Mouse (Mus musculus): ENCODE results near the gene Ppm1h.

DNA sequence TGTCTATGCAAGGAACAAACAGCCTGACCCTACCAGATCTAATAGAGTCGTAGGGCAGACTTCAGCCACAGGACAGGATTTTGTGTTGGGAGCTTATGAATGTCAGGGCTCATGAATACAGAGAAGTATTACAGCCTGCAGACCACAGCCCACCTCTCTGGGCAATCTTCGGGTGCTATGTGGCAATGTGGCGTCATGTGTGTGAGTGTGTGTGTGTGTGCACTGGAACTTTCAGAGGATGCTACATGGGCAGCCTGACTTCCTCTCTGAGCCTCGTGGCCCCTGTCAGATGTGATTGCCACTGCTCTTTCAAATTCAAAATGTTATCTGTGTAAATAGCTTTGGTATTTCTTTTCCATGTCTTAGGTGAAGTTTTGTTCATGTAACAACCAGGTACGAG, 266.3 kb downstream of the Ppm1h start:
- no peak for TF ChIP-seq CTCF (IDR thresholded peaks at IDR 0.05; ENCODE audit: control insufficient read depth, insufficient read depth, low read length)
- TF ChIP-seq POLR2A (IDR thresholded peaks at IDR 0.05; ENCODE audit: borderline replicate concordance, control insufficient read depth, low read depth, low read length): no peak

Data from bone marrow, adult 2 months (tissue).